In genomic region chr16:8639466-8640191, GRCm38 (mm10) we compare ENCODE assay signal across 24 mouse cellular contexts. TPM values are rescaled to one million over a fixed set of nuclear protein-coding genes. Genes with fewer than 3 reads are reported as not detected.
DNase-seq lines count a peak whose midpoint lies in the region; ATAC-seq lines count a peak whose summit lies in the region.
"Had no signal": no experiment of that assay in that cellular context is flagged by ENCODE, and none has a peak within 500 bp of the region (broad histone marks: within the 10 kb centered on the region; RNA-seq: fewer than 3 reads in every experiment).

No protein-coding gene starts in this region.

- H3K36me3 ChIP-seq in liver, embryonic 11.5 days (ENCODE audit: control insufficient read depth, insufficient read depth, low read length), result peaks cover 23% of the 10 kb centered on the region
- peaks cover 48% of the 10 kb centered on the region for H3K36me3 ChIP-seq in intestine, embryonic 14.5 days (ENCODE audit: control insufficient read depth, insufficient read depth, low read length)
- peaks cover 53% of the 10 kb centered on the region for H3K36me3 ChIP-seq in liver, embryonic 15.5 days (replicated peaks)

- 59% methylated on average over 11 of the region's 11 CpGs for WGBS in liver, embryonic 11.5 days
- WGBS in intestine, embryonic 14.5 days, result 77% methylated on average over 11 of the region's 11 CpGs
- WGBS in liver, embryonic 15.5 days (ENCODE audit: insufficient replicate concordance), result 34% methylated on average over 11 of the region's 11 CpGs

- H3K4me1 ChIP-seq in liver, embryonic 11.5 days (replicated peaks; ENCODE audit: control insufficient read depth, insufficient read depth, low read length), result peaks cover 17% of the 10 kb centered on the region
- H3K4me1 ChIP-seq in intestine, embryonic 14.5 days (replicated peaks; ENCODE audit: control insufficient read depth, insufficient read depth, low read length), result peaks cover 19% of the 10 kb centered on the region
- peaks cover 52% of the 10 kb centered on the region for H3K4me1 ChIP-seq in liver, embryonic 15.5 days (replicated peaks)

- no peak for ATAC-seq in liver, embryonic 11.5 days (replicated peaks; ENCODE audit: low FRiP score)
- ATAC-seq in intestine, embryonic 14.5 days (replicated peaks; ENCODE audit: low FRiP score, low TSS enrichment, low read depth), result no peak
- no peak for ATAC-seq in liver, embryonic 15.5 days (ENCODE audit: insufficient read depth)
- ATAC-seq: forebrain, postnatal 0 days had no signal

- no peak overlapping the region for H3K27ac ChIP-seq in liver, embryonic 11.5 days (ENCODE audit: low read depth, low read length)
- H3K27ac ChIP-seq in intestine, embryonic 14.5 days (ENCODE audit: low read depth), result 0 out of 2 replicates have a peak overlapping the region, but pooled peaks have one; percentile 30
- peak overlapping the region; percentile 43 for H3K27ac ChIP-seq in liver, embryonic 15.5 days (replicated peaks)
- H3K27ac ChIP-seq: hindbrain, embryonic 10.5 days; limb, embryonic 13.5 days; midbrain, embryonic 10.5 days had no signal

- H3K4me2 ChIP-seq in liver, embryonic 11.5 days, result peak overlapping the region; percentile 66
- H3K4me2 ChIP-seq in intestine, embryonic 14.5 days (ENCODE audit: low read length), result no peak overlapping the region
- H3K4me2 ChIP-seq in liver, embryonic 15.5 days, result peak overlapping the region; percentile 87
- H3K4me2 ChIP-seq: limb, embryonic 13.5 days had no signal

- DNase-seq in liver, embryonic 11.5 days (ENCODE audit: low spot score), result no peak
- no peak for DNase-seq in liver
- DNase-seq in intestine, embryonic 14.5 days (ENCODE audit: low spot score), result no peak
- peak; percentile 33 for DNase-seq in yolk sac, embryonic 10.5 days (ENCODE audit: low spot score)
- no peak for DNase-seq in cerebellum, postnatal 36 days
- DNase-seq in gastrocnemius, postnatal 10 days, result no peak
- DNase-seq in thymus, postnatal 4 days, result no peak
- DNase-seq: adrenal gland, adult 2 months; cerebellum, postnatal 14 days; forebrain, postnatal 0 days; heart, adult 18-20 months; right cerebral cortex, postnatal 4 days had no signal

- no peaks in the 10 kb centered on the region for H3K9me3 ChIP-seq in liver, embryonic 11.5 days (ENCODE audit: control insufficient read depth, low read length)
- H3K9me3 ChIP-seq in intestine, embryonic 14.5 days (ENCODE audit: control insufficient read depth, low read length), result no peaks in the 10 kb centered on the region
- H3K9me3 ChIP-seq in liver, embryonic 15.5 days (replicated peaks), result no peaks in the 10 kb centered on the region
- H3K9me3 ChIP-seq: hindbrain, embryonic 10.5 days; limb, embryonic 13.5 days; midbrain, embryonic 10.5 days had no signal

- no peaks in the 10 kb centered on the region for H3K27me3 ChIP-seq in liver, embryonic 11.5 days (replicated peaks; ENCODE audit: control insufficient read depth, insufficient read depth, low read length)
- no peaks in the 10 kb centered on the region for H3K27me3 ChIP-seq in intestine, embryonic 14.5 days (replicated peaks; ENCODE audit: control insufficient read depth, insufficient read depth, low read length)
- no peaks in the 10 kb centered on the region for H3K27me3 ChIP-seq in liver, embryonic 15.5 days
- H3K27me3 ChIP-seq: limb, embryonic 13.5 days had no signal

- H3K4me3 ChIP-seq in liver, embryonic 11.5 days (ENCODE audit: low read depth, low read length), result peak overlapping the region; percentile 88
- no peak overlapping the region for H3K4me3 ChIP-seq in intestine, embryonic 14.5 days (ENCODE audit: low read depth, low read length)
- H3K4me3 ChIP-seq in liver, embryonic 15.5 days (replicated peaks), result peak overlapping the region; percentile 15; the same call in 1 of the 2 replicates

- 0 out of 2 replicates have a peak overlapping the region, but pooled peaks have one; percentile 35 for H3K9ac ChIP-seq in liver, embryonic 11.5 days (ENCODE audit: low read depth, low read length)
- H3K9ac ChIP-seq in intestine, embryonic 14.5 days (ENCODE audit: low read length), result no peak overlapping the region
- no peak overlapping the region; the same call in 1 of the 2 replicates for H3K9ac ChIP-seq in liver, embryonic 15.5 days
- H3K9ac ChIP-seq: forebrain, postnatal 0 days; limb, embryonic 13.5 days had no signal

RNA-seq across cellular contexts. Expression of gene Tmem186, which starts 2.1 kb away (rescaled TPM):
- polyA plus RNA-seq in liver, embryonic 11.5 days (2014; fragmentation: Nextera tagmentation; extraction: Ambion mirVana), result 16.4 and 19.4 TPM in 2 replicates
- polyA plus RNA-seq in intestine, embryonic 14.5 days (2014; fragmentation: Nextera tagmentation; extraction: Ambion mirVana), result 15.6 and 16.8 TPM in 2 replicates
- polyA plus RNA-seq in liver, embryonic 15.5 days (2015; fragmentation: Nextera tagmentation; extraction: Ambion mirVana), result 8.9 and 9.8 TPM in 2 replicates
- total RNA-seq in gastrocnemius, postnatal 10 days (2021), result 1 to 10 TPM; 8.6 to 9.2 TPM

RNA-seq across cellular contexts. Expression of gene Pmm2, which starts 2.2 kb away (rescaled TPM):
- 52.9 and 55.8 TPM in 2 replicates for polyA plus RNA-seq in liver, embryonic 11.5 days (2014; fragmentation: Nextera tagmentation; extraction: Ambion mirVana)
- polyA plus RNA-seq in intestine, embryonic 14.5 days (2014; fragmentation: Nextera tagmentation; extraction: Ambion mirVana), result 65.5 and 73.1 TPM in 2 replicates
- polyA plus RNA-seq in liver, embryonic 15.5 days (2015; fragmentation: Nextera tagmentation; extraction: Ambion mirVana), result 30.4 and 31.5 TPM in 2 replicates
- total RNA-seq in gastrocnemius, postnatal 10 days (2021), result 10 to 100 TPM; 29.1 to 30.7 TPM

RNA-seq across cellular contexts. Expression of gene Carhsp1, which starts 32.3 kb away (rescaled TPM):
- polyA plus RNA-seq in liver, embryonic 11.5 days (2014; fragmentation: Nextera tagmentation; extraction: Ambion mirVana), result 24.9 and 25.4 TPM in 2 replicates
- 41.5 and 43.4 TPM in 2 replicates for polyA plus RNA-seq in intestine, embryonic 14.5 days (2014; fragmentation: Nextera tagmentation; extraction: Ambion mirVana)
- polyA plus RNA-seq in liver, embryonic 15.5 days (2015; fragmentation: Nextera tagmentation; extraction: Ambion mirVana), result 85.9 and 94.7 TPM in 2 replicates
- total RNA-seq in gastrocnemius, postnatal 10 days (2021), result 10 to 100 TPM; 22.3 to 25.9 TPM

RNA-seq across cellular contexts. Expression of gene Gm5767, which starts 40.9 kb away (rescaled TPM):
- not detected in 2 replicates for polyA plus RNA-seq in liver, embryonic 11.5 days (2014; fragmentation: Nextera tagmentation; extraction: Ambion mirVana)
- polyA plus RNA-seq in intestine, embryonic 14.5 days (2014; fragmentation: Nextera tagmentation; extraction: Ambion mirVana), result not detected in 2 replicates
- 0.24 TPM in 1 of 2 replicates, not detected in the other for polyA plus RNA-seq in liver, embryonic 15.5 days (2015; fragmentation: Nextera tagmentation; extraction: Ambion mirVana)
- total RNA-seq in gastrocnemius, postnatal 10 days (2021), result not detected
- total RNA-seq: adrenal gland, adult 2 months; forebrain, postnatal 0 days; gastrocnemius, adult 18-20 months; heart, adult 18-20 months; layer of hippocampus, adult 18-20 months; left cerebral cortex, adult 8-10 months; neutrophil, adult 5-6 weeks had no signal
- polyA plus RNA-seq: forebrain, postnatal 0 days; heart, embryonic 16.5 days; hindbrain, embryonic 10.5 days; kidney, embryonic 16.5 days; limb, embryonic 13.5 days; lung, embryonic 16.5 days; midbrain, embryonic 10.5 days; urinary bladder, adult 2 months had no signal
